Mouse (Mus musculus): ENCODE results near the gene Tmem248. TPM values are rescaled to one million over a fixed set of nuclear protein-coding genes. Genes with fewer than 3 reads are reported as not detected.
A peak's percentile ranks its signal among the peaks of the same experiment; 100 is the strongest.

The Tmem248 gene
- polyA plus RNA-seq, 1 experiment, result 30.9 TPM

DNA sequence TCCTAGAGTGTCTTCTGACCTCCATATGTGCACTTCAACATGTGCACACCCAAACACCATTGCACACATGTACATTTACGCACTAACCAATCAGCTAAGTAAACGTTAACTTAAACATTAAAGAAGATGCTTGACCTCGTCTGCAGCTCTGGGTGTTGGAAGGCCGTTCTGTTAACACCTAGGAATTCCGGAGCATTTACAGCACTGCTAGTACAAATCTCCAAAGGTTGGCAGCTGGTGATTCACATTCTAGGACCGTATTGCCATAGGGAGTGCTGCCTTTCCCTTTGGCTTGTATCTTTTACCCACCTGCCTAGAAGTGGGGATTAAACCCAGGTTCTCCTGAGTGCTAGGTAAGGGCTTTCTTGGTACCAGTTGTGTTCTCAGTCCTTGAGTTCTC, 25.0 kb upstream of the Tmem248 start:
- H3K4me3 ChIP-seq (ENCODE audit: insufficient read depth, low read depth, low read length), result no peak overlapping the region
- H3K36me3 ChIP-seq (ENCODE audit: control insufficient read depth, insufficient read depth, low read length), result no peaks in the 10 kb centered on the region; the same call in 1 of the 2 replicates
- WGBS, result 67% methylated on average over 6 of the region's 6 CpGs
- peaks cover 12% of the 10 kb centered on the region for H3K4me1 ChIP-seq (ENCODE audit: control insufficient read depth, insufficient read depth, low read length)
- H3K27me3 ChIP-seq (replicated peaks; ENCODE audit: control insufficient read depth, insufficient read depth, low read length), result no peaks in the 10 kb centered on the region
- DNase-seq, result no peak
- H3K27ac ChIP-seq (ENCODE audit: insufficient read depth, low read depth, low read length), result peak overlapping the region; percentile 35
- no peak for TF ChIP-seq CTCF (conservative IDR thresholded peaks at IDR 0.05; ENCODE audit: insufficient read depth, insufficient read length, low read depth, low read length)
- TF ChIP-seq POLR2A (IDR thresholded peaks at IDR 0.05; ENCODE audit: low read depth, low read length), result no peak

DNA sequence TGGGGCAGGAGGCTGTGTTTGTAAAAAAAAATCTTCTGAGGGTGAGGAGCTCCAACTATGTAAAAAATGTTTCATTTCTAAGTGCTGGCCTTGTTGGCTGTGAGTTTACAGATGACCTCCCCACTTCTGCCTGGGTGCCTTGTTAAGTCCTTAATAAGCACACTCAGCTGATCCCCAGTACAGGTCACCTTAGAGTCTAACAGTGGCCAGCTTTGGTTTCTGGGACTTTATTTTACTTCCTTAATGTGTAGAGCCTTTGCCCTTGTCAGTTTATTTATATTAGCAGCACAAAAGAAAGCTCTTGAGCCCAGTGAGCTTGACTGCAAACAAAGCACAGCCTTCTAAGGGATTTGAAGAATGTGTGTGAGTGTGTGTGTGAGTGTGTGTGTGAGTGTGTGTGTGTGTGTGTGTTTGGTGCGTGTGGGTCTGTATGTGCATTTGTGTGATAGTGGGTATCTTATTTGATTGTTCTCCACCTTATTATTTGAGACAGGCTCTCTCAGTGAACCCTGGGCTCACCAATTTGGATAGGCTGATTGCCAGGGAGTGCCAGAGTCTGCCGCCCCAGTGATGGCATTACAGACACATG, 24.4 kb upstream of the Tmem248 start:
- peak; percentile 64 for DNase-seq
- 55% methylated on average over 2 of the region's 2 CpGs for WGBS
- no peak for TF ChIP-seq CTCF (conservative IDR thresholded peaks at IDR 0.05; ENCODE audit: insufficient read depth, insufficient read length, low read depth, low read length)
- TF ChIP-seq POLR2A (IDR thresholded peaks at IDR 0.05; ENCODE audit: low read depth, low read length), result no peak
- H3K27me3 ChIP-seq (replicated peaks; ENCODE audit: control insufficient read depth, insufficient read depth, low read length), result no peaks in the 10 kb centered on the region
- no peak overlapping the region for H3K4me3 ChIP-seq (ENCODE audit: insufficient read depth, low read depth, low read length)
- peaks cover 12% of the 10 kb centered on the region for H3K4me1 ChIP-seq (ENCODE audit: control insufficient read depth, insufficient read depth, low read length)
- H3K27ac ChIP-seq (ENCODE audit: insufficient read depth, low read depth, low read length), result peak overlapping the region; percentile 35
- peaks cover 2% of the 10 kb centered on the region; the same call in 1 of the 2 replicates for H3K36me3 ChIP-seq (ENCODE audit: control insufficient read depth, insufficient read depth, low read length)

DNA sequence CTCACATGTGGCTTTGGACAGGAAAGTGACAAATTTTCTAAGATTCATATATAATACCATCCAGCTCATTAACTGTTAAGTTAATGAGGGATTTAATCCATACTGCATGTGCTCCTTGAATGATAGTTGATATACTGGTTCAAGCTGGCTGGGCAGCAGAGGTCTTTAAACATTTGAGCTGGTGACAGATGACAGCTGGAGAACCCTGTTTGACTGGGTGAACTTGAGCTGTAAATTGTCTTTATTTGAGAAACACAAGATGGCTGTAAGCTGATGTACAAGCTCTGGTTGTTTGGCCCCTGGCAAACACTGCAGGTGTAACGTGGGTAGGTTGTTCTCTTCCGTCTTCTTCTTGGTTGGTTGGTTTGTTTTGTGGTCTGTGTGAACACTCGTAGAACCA, 23.1 kb upstream of the Tmem248 start:
- Histone ChIP-seq H3K36me3 (ENCODE audit: control insufficient read depth, insufficient read depth, low read length) (peaks cover 4% of the 10 kb centered on the region; the same call in 1 of the 2 replicates), H3K27me3 (replicated peaks; ENCODE audit: control insufficient read depth, insufficient read depth, low read length) (no peaks in the 10 kb centered on the region), H3K4me3 (ENCODE audit: insufficient read depth, low read depth, low read length) (no peak overlapping the region), H3K27ac (ENCODE audit: insufficient read depth, low read depth, low read length) (0 out of 2 replicates have a peak overlapping the region, but pooled peaks have one; percentile 3), H3K4me1 (ENCODE audit: control insufficient read depth, insufficient read depth, low read length) (peaks cover 12% of the 10 kb centered on the region)
- no peak for DNase-seq
- TF ChIP-seq CTCF (conservative IDR thresholded peaks at IDR 0.05; ENCODE audit: insufficient read depth, insufficient read length, low read depth, low read length), result no peak
- no peak for TF ChIP-seq POLR2A (IDR thresholded peaks at IDR 0.05; ENCODE audit: low read depth, low read length)
- 67% methylated on average over 3 of the region's 3 CpGs for WGBS

DNA sequence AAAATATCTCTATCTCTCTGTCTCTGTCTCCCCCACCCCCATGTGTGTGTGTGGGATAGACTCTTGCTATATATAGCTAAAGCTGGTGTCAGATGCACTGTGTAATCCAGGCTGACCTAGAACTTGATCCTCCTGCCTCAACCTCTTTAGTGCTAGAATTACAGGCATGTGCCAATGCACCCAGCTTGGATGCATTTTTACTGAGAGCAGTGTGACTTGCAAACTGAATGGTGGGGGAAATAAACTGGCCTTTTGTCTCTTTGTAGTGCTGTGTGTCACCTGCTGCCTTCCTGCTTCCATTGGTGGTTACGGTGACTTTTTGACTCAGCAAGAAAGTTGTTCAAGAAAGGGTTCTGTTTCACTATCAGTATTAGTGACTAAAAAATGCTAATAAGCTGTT, 20.6 kb upstream of the Tmem248 start:
- Histone ChIP-seq H3K4me1 (ENCODE audit: control insufficient read depth, insufficient read depth, low read length) (peaks cover 20% of the 10 kb centered on the region), H3K27ac (ENCODE audit: insufficient read depth, low read depth, low read length) (no peak overlapping the region), H3K36me3 (ENCODE audit: control insufficient read depth, insufficient read depth, low read length) (peaks cover 7% of the 10 kb centered on the region; the same call in 1 of the 2 replicates), H3K4me3 (ENCODE audit: insufficient read depth, low read depth, low read length) (no peak overlapping the region), H3K27me3 (replicated peaks; ENCODE audit: control insufficient read depth, insufficient read depth, low read length) (no peaks in the 10 kb centered on the region)
- TF ChIP-seq POLR2A (IDR thresholded peaks at IDR 0.05; ENCODE audit: low read depth, low read length), result no peak
- TF ChIP-seq CTCF (conservative IDR thresholded peaks at IDR 0.05; ENCODE audit: insufficient read depth, insufficient read length, low read depth, low read length), result no peak
- no peak for DNase-seq
- 88% methylated on average over 1 of the region's 1 CpGs for WGBS

DNA sequence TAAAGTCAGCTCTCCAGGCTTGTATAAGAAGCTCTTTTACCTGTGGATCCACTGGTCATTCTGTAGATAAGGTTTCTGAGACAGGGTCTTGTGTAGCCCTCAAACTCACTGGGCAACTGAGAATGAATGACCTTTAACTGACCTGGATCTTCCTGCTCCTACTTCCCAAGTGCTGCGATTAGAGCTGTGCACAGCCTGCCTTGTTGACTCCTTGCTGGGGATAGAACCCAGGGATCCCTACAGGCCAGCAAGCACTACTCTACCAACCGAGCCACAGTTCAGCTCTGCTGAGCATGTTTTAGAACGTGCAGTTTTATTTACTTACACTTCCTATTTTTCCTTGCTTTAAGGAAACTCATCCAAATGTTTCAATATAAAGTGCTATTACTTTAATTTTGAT, 19.4 kb upstream of the Tmem248 start:
- WGBS, result 43% methylated on average over 3 of the region's 3 CpGs

DNA sequence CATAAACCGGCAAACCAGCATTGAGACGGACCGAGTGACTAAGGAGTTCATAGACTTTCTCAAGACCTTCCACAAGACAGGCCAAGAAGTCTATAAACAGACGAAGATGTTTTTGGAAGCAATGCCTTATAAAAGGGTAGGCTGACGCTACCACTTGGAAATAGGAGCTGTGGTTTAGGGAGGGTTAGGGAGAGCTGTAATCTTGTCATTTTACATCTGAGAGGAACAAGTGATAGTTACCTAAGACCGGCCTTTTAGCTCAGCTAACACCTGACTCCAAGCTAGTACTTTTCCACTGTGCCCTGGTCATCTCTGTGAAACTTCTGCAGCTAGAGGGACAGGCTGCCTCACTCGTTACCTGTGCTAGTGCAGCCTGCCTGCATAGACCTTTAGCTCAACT, 18.9 kb upstream of the Tmem248 start:
- WGBS, result 66% methylated on average over 7 of the region's 7 CpGs
- no peaks in the 10 kb centered on the region for H3K27me3 ChIP-seq (replicated peaks; ENCODE audit: control insufficient read depth, insufficient read depth, low read length)
- peaks cover 7% of the 10 kb centered on the region; the same call in 1 of the 2 replicates for H3K36me3 ChIP-seq (ENCODE audit: control insufficient read depth, insufficient read depth, low read length)
- H3K27ac ChIP-seq (ENCODE audit: insufficient read depth, low read depth, low read length), result peak overlapping the region; percentile 35
- TF ChIP-seq CTCF (conservative IDR thresholded peaks at IDR 0.05; ENCODE audit: insufficient read depth, insufficient read length, low read depth, low read length) (no peak), POLR2A (IDR thresholded peaks at IDR 0.05; ENCODE audit: low read depth, low read length) (no peak)
- H3K4me3 ChIP-seq (ENCODE audit: insufficient read depth, low read depth, low read length), result no peak overlapping the region
- H3K4me1 ChIP-seq (ENCODE audit: control insufficient read depth, insufficient read depth, low read length), result peaks cover 20% of the 10 kb centered on the region; the same call in 1 of the 2 replicates
- DNase-seq, result no peak

More for the DNA sequence above, 19.4 kb upstream of the Tmem248 start:
- no peak overlapping the region for H3K4me3 ChIP-seq (ENCODE audit: insufficient read depth, low read depth, low read length)
- no peak for TF ChIP-seq CTCF (conservative IDR thresholded peaks at IDR 0.05; ENCODE audit: insufficient read depth, insufficient read length, low read depth, low read length)
- no peak for TF ChIP-seq POLR2A (IDR thresholded peaks at IDR 0.05; ENCODE audit: low read depth, low read length)
- no peak for DNase-seq
- H3K27ac ChIP-seq (ENCODE audit: insufficient read depth, low read depth, low read length), result peak overlapping the region; percentile 36; the same call in 1 of the 2 replicates
- H3K27me3 ChIP-seq (replicated peaks; ENCODE audit: control insufficient read depth, insufficient read depth, low read length), result no peaks in the 10 kb centered on the region
- H3K36me3 ChIP-seq (ENCODE audit: control insufficient read depth, insufficient read depth, low read length), result peaks cover 7% of the 10 kb centered on the region; the same call in 1 of the 2 replicates
- peaks cover 15% of the 10 kb centered on the region; the same call in 1 of the 2 replicates for H3K4me1 ChIP-seq (ENCODE audit: control insufficient read depth, insufficient read depth, low read length)

DNA sequence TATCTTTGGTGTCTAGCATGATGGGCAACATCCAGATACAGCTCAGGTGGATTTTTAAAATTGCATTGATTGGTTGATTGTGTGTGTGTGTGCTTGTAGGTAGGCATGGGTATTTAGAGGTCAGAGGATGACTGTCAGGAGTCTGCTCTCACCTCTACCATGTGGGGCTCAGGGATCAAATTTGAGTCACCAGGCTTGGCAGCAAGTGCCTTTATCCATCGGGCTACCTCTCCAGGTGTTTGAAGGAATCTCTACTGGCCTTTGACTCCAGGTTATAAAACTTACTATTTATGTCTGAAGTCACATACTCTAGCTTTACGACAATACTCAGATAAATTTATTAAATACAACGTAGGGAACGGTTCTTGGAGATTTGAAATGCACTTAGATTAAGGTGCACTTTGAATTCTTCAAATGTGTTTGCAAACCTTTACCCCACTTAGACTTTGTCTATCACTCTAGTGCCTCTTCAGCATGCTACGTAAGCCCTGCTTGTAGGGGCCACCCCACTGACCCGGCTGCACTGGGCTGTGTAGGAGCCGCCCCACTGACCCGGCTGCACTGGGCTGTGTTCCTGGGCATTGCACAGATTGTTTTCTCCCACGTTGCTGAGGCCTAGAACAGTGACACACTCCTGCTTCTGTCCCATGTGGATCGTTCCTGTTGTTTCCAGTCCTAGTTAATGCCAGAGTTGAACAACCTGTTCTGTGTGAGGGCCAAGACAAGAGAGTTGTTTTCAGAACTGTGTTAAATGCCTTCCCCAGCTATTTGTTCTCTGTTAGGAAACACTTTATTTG, 16.4 kb upstream of the Tmem248 start:
- H3K4me3 ChIP-seq (ENCODE audit: insufficient read depth, low read depth, low read length), result no peak overlapping the region
- TF ChIP-seq POLR2A (IDR thresholded peaks at IDR 0.05; ENCODE audit: low read depth, low read length) (no peak), CTCF (conservative IDR thresholded peaks at IDR 0.05; ENCODE audit: insufficient read depth, insufficient read length, low read depth, low read length) (no peak)
- peak; percentile 77 for DNase-seq
- WGBS, result 31% methylated on average over 10 of the region's 10 CpGs
- H3K27ac ChIP-seq (ENCODE audit: insufficient read depth, low read depth, low read length), result peak overlapping the region; percentile 61
- peaks cover 7% of the 10 kb centered on the region; the same call in 1 of the 2 replicates for H3K36me3 ChIP-seq (ENCODE audit: control insufficient read depth, insufficient read depth, low read length)
- peaks cover 20% of the 10 kb centered on the region; the same call in 1 of the 2 replicates for H3K4me1 ChIP-seq (ENCODE audit: control insufficient read depth, insufficient read depth, low read length)
- no peaks in the 10 kb centered on the region for H3K27me3 ChIP-seq (replicated peaks; ENCODE audit: control insufficient read depth, insufficient read depth, low read length)
